Mouse (Mus musculus) forebrain, embryonic 14.5 days (tissue): ENCODE results near the gene Stfa1. TPM values are rescaled to one million over a fixed set of nuclear protein-coding genes. Genes with fewer than 3 reads are reported as not detected.
"Not testable (repeated sequence)": the region's sequence is repeated elsewhere in the genome, so short reads cannot be mapped to it uniquely, and the experiment has no call there.

Experiments
- ATAC-seq: fragments of 200-750 bp; cut with Nextera tagmentation; 2 replicates; pipeline ENCODE4 v1.8.0; 2017; ENCODE audit warnings: mild to moderate bottlenecking, moderate library complexity
- DNase-seq: peaks from one replicate; pipeline ENCODE4 v3.0.0-alpha.2; 2015; ENCODE audit warnings: low spot score
- H3K27ac ChIP-seq: fragments of 300-500 bp; sonication (generic); 2 replicates; pipeline ENCODE4 v1.5.1; 2014; ENCODE audit warnings: low read depth, mild to moderate bottlenecking, control low read depth, low read length, moderate library complexity
- H3K27me3 ChIP-seq: fragments of 300-500 bp; sonication (generic); replicated peaks from 2 replicates; pipeline ENCODE4 v1.6.1; 2014; ENCODE audit warnings: low read length, control low read depth, mixed read lengths; ENCODE audit not compliant: control insufficient read depth, insufficient read depth
- H3K36me3 ChIP-seq: fragments of 300-500 bp; sonication (generic); 2 replicates; pipeline ENCODE4 v1.6.1; 2014; ENCODE audit warnings: low read length, control low read depth; ENCODE audit not compliant: control insufficient read depth, insufficient read depth
- H3K4me1 ChIP-seq: fragments of 300-500 bp; sonication (generic); 2 replicates; pipeline ENCODE4 v1.6.1; 2014; ENCODE audit warnings: antibody characterized with exemption, low read length, control low read depth; ENCODE audit not compliant: control insufficient read depth, insufficient read depth
- H3K4me2 ChIP-seq: fragments of 300-500 bp; sonication (generic); 2 replicates; pipeline ENCODE4 v1.6.1; 2014; ENCODE audit warnings: mild to moderate bottlenecking, control low read depth, low read length
- H3K4me3 ChIP-seq: fragments of 300-500 bp; sonication (generic); 2 replicates; pipeline ENCODE4 v1.5.1; 2014; ENCODE audit warnings: low read depth, low read length, control low read depth
- H3K9ac ChIP-seq: fragments of 300-500 bp; sonication (generic); 2 replicates; pipeline ENCODE4 v1.6.1; 2014; ENCODE audit warnings: mild to moderate bottlenecking, low read length, control low read depth, moderate library complexity
- H3K9me3 ChIP-seq: fragments of 300-500 bp; sonication (generic); replicated peaks from 2 replicates; pipeline ENCODE4 v1.6.1; 2016; ENCODE audit warnings: low read length, control low read depth, mixed read lengths; ENCODE audit not compliant: control insufficient read depth
- WGBS: fragments of 180-500 bp; shearing (Covaris S2); extraction: QIAGEN DNeasy Blood & Tissue Kit; methylation state at CpG from one replicate; pipeline ENCODE4 v1.1.7; 2014; 5-methylcytosine and 5-hydroxymethylcytosine counted together
- polyA plus RNA-seq: library from polyadenylated mRNA; unstranded; fragments of >200 nt; fragmentation: Nextera tagmentation; extraction: Ambion mirVana; gene quantifications from 2 replicates; pipeline ENCODE4 v1.2.1, GENCODE M21; 2014

Stfa1 gene
- 0.61 and 1.0 TPM in 2 replicates for polyA plus RNA-seq

DNA sequence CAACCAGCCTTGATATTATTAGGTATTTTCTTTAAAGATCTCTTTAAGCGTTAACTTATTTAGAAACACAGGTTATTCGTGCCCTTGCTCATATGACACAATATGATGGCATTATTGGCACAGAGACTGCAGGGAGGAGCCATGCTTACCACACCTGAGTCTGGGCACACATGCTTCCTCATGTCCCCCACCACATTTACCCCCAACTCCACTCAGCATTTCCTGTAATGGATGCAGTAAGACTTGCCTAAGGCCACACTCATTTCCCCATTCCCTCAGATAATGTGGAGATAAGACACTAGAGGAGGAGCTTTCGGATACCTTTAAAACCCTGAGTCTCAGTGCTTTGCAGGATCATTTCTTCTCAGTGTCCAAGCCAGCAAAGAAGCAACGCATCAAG lies at the start of gene Stfa1:
Gene Stfa1 (plus strand): TSS at position 156 of the 400 bp plus-strand sequence.
- H3K4me2 ChIP-seq, ATAC-seq, H3K36me3 ChIP-seq, DNase-seq, H3K4me1 ChIP-seq, H3K9ac ChIP-seq, H3K27me3 ChIP-seq, H3K9me3 ChIP-seq, H3K4me3 ChIP-seq, H3K27ac ChIP-seq: not testable (repeated sequence)
- WGBS: 90% methylated on average over 4 of the region's 4 CpGs

DNA sequence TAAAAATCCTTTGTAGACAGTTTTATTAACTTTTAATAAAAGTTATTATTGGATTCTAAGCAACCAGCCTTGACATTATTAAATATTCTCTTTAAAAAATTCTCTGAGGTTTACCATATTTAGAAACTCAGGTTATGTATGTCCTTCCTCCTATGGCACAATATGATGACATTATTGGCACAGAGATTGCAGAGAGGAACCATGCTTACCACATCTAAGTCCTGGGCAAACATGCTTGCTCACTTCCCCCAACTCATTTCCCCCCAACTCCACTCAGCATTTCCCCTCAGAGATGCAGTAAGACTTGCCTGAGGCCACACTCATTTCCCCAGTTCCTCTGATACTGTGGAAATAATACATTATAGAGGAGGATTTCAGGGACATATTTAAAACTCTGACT lies 16.2 kb upstream of the Stfa1 start:
- not testable (repeated sequence) for H3K4me1 ChIP-seq, H3K36me3 ChIP-seq, DNase-seq, H3K27ac ChIP-seq, H3K27me3 ChIP-seq, H3K4me3 ChIP-seq, H3K9me3 ChIP-seq, H3K9ac ChIP-seq, ATAC-seq, H3K4me2 ChIP-seq

DNA sequence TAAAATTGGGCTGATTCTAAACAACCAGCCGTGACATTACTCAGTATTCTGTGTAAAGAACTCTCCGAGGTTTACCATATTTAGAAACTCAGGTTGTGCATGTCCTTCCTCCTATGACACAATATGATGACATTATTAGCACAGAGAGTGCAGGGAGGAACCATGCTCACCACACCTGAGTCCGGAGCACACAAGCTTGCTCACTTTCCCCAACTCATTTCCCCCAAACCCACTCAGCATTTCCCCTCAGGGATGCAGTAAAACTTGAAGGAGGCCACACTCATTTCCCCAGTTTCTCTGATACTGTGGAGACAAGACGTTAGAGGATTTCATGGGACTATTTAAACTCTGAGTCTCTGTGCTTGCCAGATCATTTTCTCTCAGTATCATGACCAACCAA lies 12.4 kb downstream of the Stfa1 start:
- Histone ChIP-seq H3K27me3 (no peaks in the 10 kb centered on the region), H3K9me3 (no peaks in the 10 kb centered on the region), H3K4me2 (no peak overlapping the region), H3K27ac (no peak overlapping the region), H3K36me3 (no peaks in the 10 kb centered on the region), H3K9ac (no peak overlapping the region), H3K4me1 (no peaks in the 10 kb centered on the region), H3K4me3 (no peak overlapping the region)
- DNase-seq (no peak), ATAC-seq (no peak)
- WGBS: 83% methylated on average over 4 of the region's 4 CpGs

DNA sequence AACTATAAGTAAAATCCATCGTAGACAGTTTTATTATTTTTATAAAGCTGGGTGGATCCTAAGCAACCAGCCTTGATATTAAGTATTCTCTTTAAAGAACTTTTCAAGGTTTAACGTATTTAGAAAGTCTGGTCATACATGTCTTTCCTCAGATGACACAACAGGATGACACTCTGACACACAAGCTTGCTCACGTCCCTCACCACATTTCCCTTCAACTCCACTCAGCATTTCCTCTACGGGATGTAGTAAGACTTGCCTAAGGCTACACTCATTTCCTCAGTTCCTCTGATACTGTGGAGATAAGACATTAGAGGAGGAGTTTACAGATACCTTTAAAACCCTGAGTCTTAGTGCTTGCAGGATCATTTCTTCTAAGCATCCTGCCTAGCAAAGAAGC lies 30.9 kb downstream of the Stfa1 start:
- DNase-seq: no peak
- Histone ChIP-seq H3K27ac (no peak overlapping the region), H3K36me3 (no peaks in the 10 kb centered on the region), H3K9me3 (no peaks in the 10 kb centered on the region), H3K4me1 (no peaks in the 10 kb centered on the region), H3K9ac (no peak overlapping the region), H3K4me3 (no peak overlapping the region), H3K27me3 (no peaks in the 10 kb centered on the region), H3K4me2 (no peak overlapping the region)
- ATAC-seq: no peak
- WGBS: 85% methylated on average over 4 of the region's 4 CpGs

DNA sequence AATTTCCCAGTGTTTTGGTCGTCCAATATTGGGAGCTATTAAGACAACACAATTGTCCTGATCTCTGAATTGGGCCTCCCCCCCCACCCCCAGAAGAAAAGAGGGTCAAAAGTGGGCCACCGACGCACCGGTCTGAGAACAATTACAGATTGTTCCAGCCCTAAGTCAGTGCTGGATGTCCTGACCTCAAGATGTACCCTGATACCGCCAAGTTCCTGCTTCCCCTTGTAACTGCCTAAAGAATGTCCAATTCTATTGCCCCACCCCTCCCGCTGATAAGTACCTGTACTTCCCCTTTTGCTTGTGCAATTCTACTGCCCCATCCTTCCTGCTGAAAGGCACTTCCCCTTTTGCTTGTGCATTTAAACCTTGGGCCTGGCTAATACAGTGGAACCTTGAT lies 39.4 kb downstream of the Stfa1 start:
- not testable (repeated sequence) for H3K4me3 ChIP-seq, H3K36me3 ChIP-seq, H3K27ac ChIP-seq, H3K4me2 ChIP-seq, ATAC-seq, DNase-seq, H3K27me3 ChIP-seq, H3K4me1 ChIP-seq, H3K9me3 ChIP-seq, H3K9ac ChIP-seq
- 87% methylated on average over 6 of the region's 6 CpGs for WGBS

DNA sequence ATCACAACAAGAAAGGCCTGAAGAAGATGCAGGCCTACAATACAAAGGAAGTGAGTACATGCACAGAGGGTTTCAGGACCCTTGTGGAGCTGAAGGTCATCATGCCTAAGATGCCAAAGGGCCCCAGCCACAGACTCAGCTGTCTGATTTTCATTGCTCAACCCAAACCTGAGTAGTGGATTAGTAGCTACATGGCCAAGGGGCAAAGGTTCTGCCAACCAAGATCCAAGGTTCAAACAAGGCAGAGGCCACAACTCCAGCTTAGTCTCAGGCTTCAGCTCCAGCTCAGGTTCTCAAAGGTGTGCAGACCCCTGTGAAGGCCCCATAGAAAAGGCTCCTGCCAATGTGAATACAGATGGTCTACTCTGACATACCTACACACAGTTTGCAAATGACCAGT lies 42.5 kb downstream of the Stfa1 start:
- no peak for DNase-seq
- H3K4me2 ChIP-seq: no peak overlapping the region
- ATAC-seq: no peak
- H3K36me3 ChIP-seq: no peaks in the 10 kb centered on the region
- H3K9me3 ChIP-seq: no peaks in the 10 kb centered on the region
- no peak overlapping the region for H3K9ac ChIP-seq
- no peak overlapping the region for H3K4me3 ChIP-seq
- no peaks in the 10 kb centered on the region for H3K4me1 ChIP-seq
- H3K27ac ChIP-seq: no peak overlapping the region
- H3K27me3 ChIP-seq: no peaks in the 10 kb centered on the region

DNA sequence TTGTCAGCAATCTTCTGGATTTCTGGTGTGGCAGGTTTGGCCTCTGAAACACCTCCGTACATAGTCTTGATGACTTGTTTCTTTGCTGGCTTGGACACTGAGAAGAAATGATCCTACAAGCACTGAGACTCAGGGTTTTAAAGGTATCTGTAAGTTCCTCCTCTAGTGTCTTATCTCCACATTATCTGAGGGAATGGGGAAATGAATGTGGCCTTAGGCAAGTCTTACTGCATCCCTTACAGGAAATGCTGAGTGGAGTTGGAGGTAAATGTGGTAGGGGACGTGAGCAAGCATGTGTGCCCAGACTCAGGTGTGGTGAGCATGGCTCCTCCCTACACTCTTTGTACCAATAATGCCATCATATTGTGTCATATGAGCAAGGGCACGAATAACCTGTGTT lies 57.5 kb downstream of the Stfa1 start, which contains the start of gene BC117090:
Gene BC117090 (minus strand): TSS at position 101 of the 400 bp plus-strand sequence.
- Histone ChIP-seq H3K9ac (no peak within 1 kb of the TSS), H3K36me3 (no peaks in the 10 kb centered on the region), H3K9me3 (no peaks in the 10 kb centered on the region), H3K27ac (no peak within 1 kb of the TSS), H3K4me1 (no peaks in the 10 kb centered on the region), H3K4me3 (no peak within 1 kb of the TSS), H3K27me3 (no peaks in the 10 kb centered on the region), H3K4me2 (no peak within 1 kb of the TSS)
- no peak for ATAC-seq
- no peak for DNase-seq
- 79% methylated on average over 3 of the region's 3 CpGs for WGBS

Other genes with a start within 250 kb of the Stfa1 start
- gene Wdr5b, start 235.8 kb upstream of the Stfa1 start, polyA plus RNA-seq: 17.6 and 17.7 TPM in 2 replicates
- gene Fam162a, start 205.4 kb upstream of the Stfa1 start, polyA plus RNA-seq: 186 and 211 TPM in 2 replicates
- 39.0 and 39.2 TPM in 2 replicates for gene Ccdc58, start 205.3 kb upstream of the Stfa1 start, polyA plus RNA-seq
- not detected in 2 replicates for gene Csta1, start 145.7 kb upstream of the Stfa1 start, polyA plus RNA-seq
- not detected in 2 replicates for gene Stfa2l1, start 120.1 kb upstream of the Stfa1 start, polyA plus RNA-seq
- not detected in 2 replicates for gene Gm5483, start 92.7 kb upstream of the Stfa1 start, polyA plus RNA-seq
- gene Gm5416, start 66.5 kb upstream of the Stfa1 start, polyA plus RNA-seq: not detected in 2 replicates
- gene 2010005H15Rik, start 55.5 kb upstream of the Stfa1 start, polyA plus RNA-seq: not detected in 2 replicates
- not detected in 2 replicates for gene BC117090, start 57.4 kb downstream of the Stfa1 start, polyA plus RNA-seq
- gene BC100530, start 90.8 kb downstream of the Stfa1 start, polyA plus RNA-seq: 0.51 and 0.71 TPM in 2 replicates
- not detected in 2 replicates for gene Stfa2, start 131.5 kb downstream of the Stfa1 start, polyA plus RNA-seq
- not detected in 2 replicates for gene Stfa3, start 178.4 kb downstream of the Stfa1 start, polyA plus RNA-seq